Mouse (Mus musculus): Measurements from ENCODE around the gene Hspb6.

The Hspb6 gene

GRCm38 (mm10) chr7:30586455-30587020, 34.6 kb downstream of the Hspb6 start:
- DNase-seq (ENCODE audit: low spot score in 2 of 2), result no peak

- no peak for DNase-seq (ENCODE audit: low spot score in 2 of 2)
Measured at GRCm38 (mm10) chr7:30587842-30588667, 36.1 kb downstream of the Hspb6 start.

- DNase-seq (ENCODE audit: low spot score in 2 of 2), result peak; percentile 96 to 97
Measured at GRCm38 (mm10) chr7:30588676-30589434, 36.9 kb downstream of the Hspb6 start, which contains the start of gene Kmt2b. TSS of gene Kmt2b (minus strand) at chr7:30588726.

GRCm38 (mm10) chr7:30589435-30590301, 37.7 kb downstream of the Hspb6 start:
- DNase-seq (ENCODE audit: low spot score in 2 of 2), result peak in 1 of 2 experiments; percentile 58

GRCm38 (mm10) chr7:30590927-30591604, 39.1 kb downstream of the Hspb6 start:
- DNase-seq (ENCODE audit: low spot score in 2 of 2), result no peak

GRCm38 (mm10) chr7:30591605-30591951, 39.6 kb downstream of the Hspb6 start:
- DNase-seq (ENCODE audit: low spot score in 2 of 2), result no peak

- DNase-seq (ENCODE audit: low spot score in 2 of 2), result no peak
Measured at GRCm38 (mm10) chr7:30592772-30593423, 40.9 kb downstream of the Hspb6 start.

- no peak for DNase-seq (ENCODE audit: low spot score in 2 of 2)
Measured at GRCm38 (mm10) chr7:30593579-30594509, 41.9 kb downstream of the Hspb6 start.

- no peak for DNase-seq (ENCODE audit: low spot score in 2 of 2)
Measured at GRCm38 (mm10) chr7:30594510-30595024, 42.6 kb downstream of the Hspb6 start.

- no peak for DNase-seq (ENCODE audit: low spot score in 2 of 2)
Measured at GRCm38 (mm10) chr7:30596093-30596492, 44.1 kb downstream of the Hspb6 start.

- no peak for DNase-seq (ENCODE audit: low spot score in 2 of 2)
Measured at GRCm38 (mm10) chr7:30596811-30597210, 44.8 kb downstream of the Hspb6 start.

GRCm38 (mm10) chr7:30598786-30599185, 46.8 kb downstream of the Hspb6 start, which contains the start of gene Zbtb32:
TSS of gene Zbtb32 (minus strand) at chr7:30598909.
- DNase-seq (ENCODE audit: low spot score in 2 of 2), result no peak

GRCm38 (mm10) chr7:30599933-30600353, 48.0 kb downstream of the Hspb6 start:
- DNase-seq (ENCODE audit: low spot score in 2 of 2), result peak; percentile 86 to 92

GRCm38 (mm10) chr7:30600651-30601050, 48.7 kb downstream of the Hspb6 start:
- no peak for DNase-seq (ENCODE audit: low spot score in 2 of 2)

GRCm38 (mm10) chr7:30602583-30602982, 50.6 kb downstream of the Hspb6 start:
- DNase-seq (ENCODE audit: low spot score in 2 of 2), result no peak

- DNase-seq (ENCODE audit: low spot score in 2 of 2), result no peak
Measured at GRCm38 (mm10) chr7:30604424-30604823, 52.4 kb downstream of the Hspb6 start.

- no peak for DNase-seq (ENCODE audit: low spot score in 2 of 2)
Measured at GRCm38 (mm10) chr7:30604944-30605343, 53.0 kb downstream of the Hspb6 start.
